Mouse (Mus musculus) kidney, adult 18-20 months (tissue): ENCODE results near the gene Stk40.

Source experiments
- DNase-seq: peaks from one replicate; pipeline ENCODE4 v3.0.0; 2021

Gene Stk40

DNA sequence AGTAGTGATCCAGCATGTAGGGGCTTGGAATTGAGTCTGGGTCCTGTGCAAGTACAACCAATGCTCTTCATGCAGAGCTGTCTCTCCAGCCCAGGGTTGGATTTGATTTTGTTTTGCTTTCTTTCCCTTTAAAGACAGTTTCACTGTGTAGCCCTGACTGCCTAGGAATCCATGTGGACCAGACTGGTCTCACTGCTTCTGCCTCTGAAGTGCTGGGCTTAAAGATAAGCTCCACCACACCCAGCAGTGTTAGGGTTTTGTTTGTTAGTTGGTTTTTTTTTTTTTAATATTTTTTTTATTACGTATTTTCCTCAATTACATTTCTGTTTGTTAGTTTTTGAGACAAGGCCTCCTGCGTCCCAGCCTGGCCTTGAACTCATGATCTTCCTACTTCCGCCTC lies 4.4 kb upstream of the Stk40 start:
- DNase-seq = no peak

DNA sequence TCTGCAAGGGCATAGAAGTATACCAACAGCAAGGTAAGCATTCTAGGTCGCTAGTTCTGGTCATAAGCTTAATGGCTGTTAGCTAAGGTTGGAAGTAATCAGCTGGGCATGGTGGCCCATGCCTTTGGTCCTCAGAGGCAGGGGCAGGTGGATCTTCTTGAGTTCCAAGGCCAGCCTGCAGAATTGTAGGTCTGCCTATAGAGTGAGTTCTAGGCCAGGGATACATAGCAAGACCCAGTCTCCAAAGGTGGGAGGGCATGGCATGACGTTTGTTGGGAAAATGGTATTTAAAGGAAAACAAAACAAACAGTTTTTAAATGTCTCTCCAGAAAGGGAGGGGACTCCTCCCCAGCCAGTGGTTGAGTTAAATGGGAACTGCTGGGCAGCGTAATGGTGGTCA lies 3.0 kb upstream of the Stk40 start:
- DNase-seq = no peak

GRCm38 (mm10) chr4:126102061-126102841 lies 1.5 kb upstream of the Stk40 start:
- DNase-seq = no peak

GRCm38 (mm10) chr4:126103057-126103581 lies 638 bp upstream of the Stk40 start:
- peak; percentile 79 for DNase-seq

- peak; percentile 83 for DNase-seq
Measured at GRCm38 (mm10) chr4:126104261-126105075, 711 bp downstream of the Stk40 start.

DNA sequence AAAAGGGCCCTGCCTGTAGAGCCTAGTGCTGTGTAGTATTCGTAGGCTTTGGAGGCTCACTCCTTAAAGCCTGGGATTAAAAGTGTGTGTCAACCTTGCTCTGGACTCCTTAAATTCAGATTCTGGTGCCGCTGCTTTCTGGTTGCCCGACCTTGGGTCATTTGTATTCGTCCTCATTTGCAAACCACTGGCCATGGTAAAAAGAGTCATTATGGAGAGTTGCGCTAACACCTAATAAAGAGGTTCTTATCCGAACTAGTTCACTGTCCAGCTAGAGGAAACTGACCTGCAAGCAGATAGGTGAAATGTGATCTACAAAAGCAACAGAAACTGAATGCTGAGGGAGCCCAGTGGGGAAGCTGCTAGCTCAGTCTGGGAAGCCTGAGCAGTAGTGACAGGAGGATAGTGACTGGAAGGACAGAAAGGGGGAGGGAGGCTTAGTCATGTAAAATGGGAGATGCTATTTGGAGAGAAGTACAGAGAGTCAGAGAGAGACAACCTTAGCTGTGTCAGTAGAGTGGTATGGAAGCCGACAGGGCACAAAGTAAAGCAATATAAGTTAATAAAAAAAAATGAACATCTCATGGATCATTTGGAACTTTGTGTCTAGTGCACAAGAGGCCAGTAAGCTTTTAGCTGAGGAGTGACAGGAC lies 1.5 kb downstream of the Stk40 start:
- no peak for DNase-seq

GRCm38 (mm10) chr4:126108061-126108740 lies 4.4 kb downstream of the Stk40 start:
- peak; percentile 87 for DNase-seq

GRCm38 (mm10) chr4:126109613-126110373 lies 6.0 kb downstream of the Stk40 start:
- DNase-seq = no peak

GRCm38 (mm10) chr4:126110374-126111152 lies 6.8 kb downstream of the Stk40 start:
- DNase-seq = peak; percentile 87

DNA sequence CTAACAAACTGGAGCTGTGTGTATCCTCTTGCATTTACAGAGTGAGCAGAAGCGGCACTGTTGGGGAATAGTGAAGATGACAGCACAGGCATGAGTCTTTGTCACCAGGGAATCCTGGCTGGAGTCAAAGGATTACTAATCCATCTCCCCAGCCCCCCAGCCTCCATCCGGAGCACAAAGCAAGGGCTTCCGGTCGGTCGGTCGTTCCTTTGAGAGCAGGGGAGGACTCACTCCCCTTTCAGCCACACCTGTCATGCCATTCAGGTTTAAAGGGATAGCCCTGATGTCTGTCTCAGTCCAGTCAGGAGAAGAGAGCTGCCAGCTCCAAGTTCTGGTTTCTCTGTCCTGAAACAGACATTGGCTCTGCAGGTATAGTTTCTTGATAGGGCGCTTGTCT lies 7.4 kb downstream of the Stk40 start:
- no peak for DNase-seq

GRCm38 (mm10) chr4:126113243-126113642 lies 9.5 kb downstream of the Stk40 start:
- no peak for DNase-seq

DNA sequence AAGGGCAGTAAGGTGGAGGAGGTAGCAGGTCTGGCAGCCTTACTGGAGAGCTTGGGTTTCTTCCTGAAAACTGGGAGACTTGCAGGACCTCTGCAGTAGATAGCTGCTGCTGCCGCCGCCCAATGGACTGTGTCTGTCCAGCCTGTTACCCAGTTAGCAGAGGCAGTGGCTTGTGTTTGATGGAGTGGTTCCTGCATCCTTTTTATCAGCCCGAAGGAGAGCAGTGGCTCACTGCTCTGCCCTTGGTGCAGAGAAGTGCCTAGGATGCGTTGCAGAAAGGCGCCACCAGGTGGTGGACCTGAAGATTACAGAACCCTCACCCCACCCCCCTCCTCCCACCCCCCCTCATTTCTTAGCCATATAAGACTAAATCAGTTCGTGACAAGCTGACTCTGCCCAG lies 10.2 kb downstream of the Stk40 start:
- peak; percentile 66 for DNase-seq

GRCm38 (mm10) chr4:126115411-126115810 lies 11.7 kb downstream of the Stk40 start:
- no peak for DNase-seq

- DNase-seq = no peak
Measured at GRCm38 (mm10) chr4:126115871-126116521, 12.2 kb downstream of the Stk40 start.

DNA sequence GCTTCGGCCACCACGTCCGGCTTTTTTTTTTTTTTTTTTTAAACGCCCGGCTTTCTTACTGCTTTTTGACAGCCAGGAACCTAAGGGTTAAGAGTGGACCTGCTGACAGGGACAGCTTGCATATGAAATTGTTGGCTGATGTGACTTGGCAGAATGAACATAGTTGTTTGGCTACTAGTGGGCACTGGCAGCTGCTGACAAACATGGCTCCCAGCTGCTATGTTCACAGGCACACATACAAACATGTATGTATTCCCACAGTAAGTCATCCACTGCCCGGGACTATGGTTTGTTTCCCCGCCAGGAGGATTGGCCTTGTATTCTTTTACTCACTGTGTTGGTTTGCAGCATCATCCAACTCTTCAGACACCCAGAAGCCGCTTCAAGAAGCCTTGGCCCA lies 13.4 kb downstream of the Stk40 start:
- no peak for DNase-seq

GRCm38 (mm10) chr4:126118651-126119050 lies 14.9 kb downstream of the Stk40 start:
- DNase-seq = no peak

- no peak for DNase-seq
Measured at GRCm38 (mm10) chr4:126119051-126119450, 15.3 kb downstream of the Stk40 start.

- no peak for DNase-seq
Measured at GRCm38 (mm10) chr4:126120052-126120451, 16.3 kb downstream of the Stk40 start.

DNA sequence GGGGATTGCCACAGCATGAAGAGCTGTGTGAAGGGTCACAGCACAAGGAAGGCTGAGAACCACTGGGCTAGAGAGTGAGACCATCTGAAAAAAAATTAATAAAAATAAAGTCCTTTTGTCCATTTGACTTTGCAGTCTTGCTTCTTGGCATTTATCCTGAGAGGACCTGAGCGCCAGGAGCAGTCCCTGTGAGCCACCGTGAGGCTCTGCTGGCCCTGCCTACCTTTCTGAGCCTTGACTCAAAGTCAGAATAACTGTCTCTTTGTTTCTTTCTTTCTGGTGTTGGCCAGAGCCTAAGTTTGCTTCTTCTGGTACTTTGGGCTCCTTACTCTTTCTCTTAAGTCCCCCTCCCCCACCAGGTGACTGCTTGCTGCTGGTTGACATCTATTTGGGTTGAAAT lies 16.7 kb downstream of the Stk40 start:
- DNase-seq = no peak

GRCm38 (mm10) chr4:126123309-126124040 lies 19.7 kb downstream of the Stk40 start:
- DNase-seq = no peak
